Mouse (Mus musculus) liver, postnatal 0 days (tissue): ENCODE data around the gene Ubl7. TPM values are rescaled to one million over a fixed set of nuclear protein-coding genes. Genes with fewer than 3 reads are reported as not detected.
"Not testable (repeated sequence)": the region's sequence is repeated elsewhere in the genome, so short reads cannot be mapped to it uniquely, and the experiment has no call there.

Experiments used
- ATAC-seq: fragments of 200-750 bp; cut with Nextera tagmentation; 2 replicates; pipeline ENCODE4 v1.8.0; 2017; ENCODE audit warnings: mild to moderate bottlenecking, moderate library complexity
- DNase-seq: peaks from one replicate; pipeline ENCODE4 v3.0.0-alpha.2; 2016
- H3K27ac ChIP-seq: fragments of 300-500 bp; sonication (generic); 2 replicates; pipeline ENCODE4 v1.5.1; 2014; ENCODE audit warnings: antibody characterized with exemption, moderate library complexity, mild to moderate bottlenecking, low read depth
- H3K27me3 ChIP-seq: fragments of 300-500 bp; sonication (generic); 2 replicates; pipeline ENCODE4 v1.6.1; 2014; ENCODE audit warnings: low read length, control low read depth, mixed read lengths; ENCODE audit not compliant: insufficient read depth
- H3K36me3 ChIP-seq: fragments of 300-500 bp; sonication (generic); replicated peaks from 2 replicates; pipeline ENCODE4 v1.6.1; 2014; ENCODE audit warnings: mild to moderate bottlenecking, control low read depth, low read length, moderate library complexity, mixed read lengths; ENCODE audit not compliant: insufficient read depth
- H3K4me1 ChIP-seq: fragments of 300-500 bp; sonication (generic); 2 replicates; pipeline ENCODE4 v1.6.1; 2014; ENCODE audit warnings: antibody characterized with exemption, mild to moderate bottlenecking, control low read depth; ENCODE audit not compliant: insufficient read depth
- H3K4me2 ChIP-seq: fragments of 300-500 bp; sonication (generic); 2 replicates; pipeline ENCODE4 v1.6.1; 2014; ENCODE audit warnings: low read depth, mild to moderate bottlenecking, low read length, moderate library complexity, mixed read lengths
- H3K4me3 ChIP-seq: fragments of 300-500 bp; sonication (generic); 2 replicates; pipeline ENCODE4 v1.5.1; 2014; ENCODE audit warnings: low read depth, low read length
- H3K9ac ChIP-seq: fragments of 300-500 bp; sonication (generic); replicated peaks from 2 replicates; pipeline ENCODE4 v1.6.1; 2014; ENCODE audit warnings: mild to moderate bottlenecking, moderate library complexity
- H3K9me3 ChIP-seq: fragments of 300-500 bp; sonication (generic); 2 replicates; pipeline ENCODE4 v1.6.1; 2016; ENCODE audit warnings: mild to moderate bottlenecking, control low read depth, low read length, mixed read lengths
- CTCF ChIP-seq: sonication (generic); IDR thresholded peaks from 2 replicates; pipeline ENCODE4 v1.5.1; 2016; ENCODE audit warnings: antibody characterized with exemption, low read depth
- EP300 ChIP-seq: IDR thresholded peaks from 2 replicates; pipeline ENCODE4 v1.6.1; 2016; ENCODE audit warnings: antibody characterized with exemption, low read depth, mild to moderate bottlenecking
- WGBS: fragments of 180-500 bp; shearing (Covaris S2); extraction: QIAGEN DNeasy Blood & Tissue Kit; methylation state at CpG from one replicate; pipeline ENCODE4 v1.1.7; 2014; ENCODE audit not compliant: insufficient replicate concordance; 5-methylcytosine and 5-hydroxymethylcytosine counted together
- polyA plus RNA-seq: library from polyadenylated mRNA; unstranded; fragments of >200 nt; fragmentation: Nextera tagmentation; extraction: Ambion mirVana; gene quantifications from 2 replicates; pipeline ENCODE4 v1.2.1, GENCODE M21; 2015

Gene Ubl7
- polyA plus RNA-seq, 1 experiment from 2014 or later = 51.2 TPM

- H3K4me3 ChIP-seq = no peak overlapping the region
- ATAC-seq (no peak), DNase-seq (no peak)
- no peak overlapping the region for H3K9ac ChIP-seq
- no peaks in the 10 kb centered on the region for H3K27me3 ChIP-seq
- no peak overlapping the region for H3K4me2 ChIP-seq
- no peaks in the 10 kb centered on the region for H3K9me3 ChIP-seq
- 69% methylated on average over 6 of the region's 6 CpGs for WGBS
- no peak for TF ChIP-seq EP300
- no peak for TF ChIP-seq CTCF
- no peaks in the 10 kb centered on the region for H3K36me3 ChIP-seq
- H3K27ac ChIP-seq = no peak overlapping the region
- no peaks in the 10 kb centered on the region; the same call in 1 of the 2 replicates for H3K4me1 ChIP-seq
These were observed 42.0 kb upstream of the Ubl7 start for GRCm38 (mm10) chr9:57868767-57869166.

GRCm38 (mm10) chr9:57870273-57870816, 40.4 kb upstream of the Ubl7 start:
- no peak for TF ChIP-seq CTCF
- no peak for TF ChIP-seq EP300
- no peaks in the 10 kb centered on the region for H3K9me3 ChIP-seq
- H3K9ac ChIP-seq = no peak overlapping the region
- DNase-seq (no peak), ATAC-seq (peak; percentile 72; the same call in 1 of the 2 replicates)
- no peaks in the 10 kb centered on the region; the same call in 1 of the 2 replicates for H3K4me1 ChIP-seq
- H3K4me3 ChIP-seq = no peak overlapping the region
- H3K27ac ChIP-seq = no peak overlapping the region
- H3K36me3 ChIP-seq = no peaks in the 10 kb centered on the region
- H3K27me3 ChIP-seq = no peaks in the 10 kb centered on the region
- WGBS = 44% methylated on average over 2 of the region's 2 CpGs
- no peak overlapping the region for H3K4me2 ChIP-seq

GRCm38 (mm10) chr9:57874134-57874533, 36.6 kb upstream of the Ubl7 start:
- ATAC-seq = no peak
- WGBS = 50% methylated on average over 5 of the region's 5 CpGs

GRCm38 (mm10) chr9:57874994-57875393, 35.8 kb upstream of the Ubl7 start:
- 45% methylated on average over 3 of the region's 3 CpGs for WGBS
- no peak overlapping the region for H3K9ac ChIP-seq

More at GRCm38 (mm10) chr9:57874134-57874533, 36.6 kb upstream of the Ubl7 start:
- TF ChIP-seq CTCF = no peak
- no peak for TF ChIP-seq EP300
- Histone ChIP-seq H3K27me3 (no peaks in the 10 kb centered on the region), H3K9me3 (no peaks in the 10 kb centered on the region), H3K4me1 (no peaks in the 10 kb centered on the region; the same call in 1 of the 2 replicates), H3K27ac (no peak overlapping the region), H3K9ac (no peak overlapping the region), H3K4me2 (no peak overlapping the region), H3K4me3 (no peak overlapping the region), H3K36me3 (no peaks in the 10 kb centered on the region)
- DNase-seq = peak; percentile 33

GRCm38 (mm10) chr9:57879213-57879612, 31.6 kb upstream of the Ubl7 start:
- Histone ChIP-seq H3K36me3 (no peaks in the 10 kb centered on the region), H3K4me1 (no peaks in the 10 kb centered on the region), H3K27me3 (no peaks in the 10 kb centered on the region), H3K9ac (no peak overlapping the region), H3K27ac (no peak overlapping the region), H3K4me2 (no peak overlapping the region), H3K4me3 (no peak overlapping the region), H3K9me3 (no peaks in the 10 kb centered on the region)
- DNase-seq (no peak), ATAC-seq (no peak)
- no peak for TF ChIP-seq EP300
- TF ChIP-seq CTCF = no peak
- 36% methylated on average over 3 of the region's 3 CpGs for WGBS

More at GRCm38 (mm10) chr9:57874994-57875393, 35.8 kb upstream of the Ubl7 start:
- H3K9me3 ChIP-seq = no peaks in the 10 kb centered on the region
- DNase-seq (no peak), ATAC-seq (no peak)
- no peaks in the 10 kb centered on the region for H3K27me3 ChIP-seq
- no peaks in the 10 kb centered on the region for H3K36me3 ChIP-seq
- H3K4me1 ChIP-seq = no peaks in the 10 kb centered on the region; the same call in 1 of the 2 replicates
- no peak overlapping the region for H3K4me3 ChIP-seq
- H3K4me2 ChIP-seq = no peak overlapping the region
- no peak overlapping the region for H3K27ac ChIP-seq
- TF ChIP-seq EP300 = no peak

GRCm38 (mm10) chr9:57880278-57880677, 30.5 kb upstream of the Ubl7 start:
- Histone ChIP-seq H3K9me3 (no peaks in the 10 kb centered on the region), H3K9ac (no peak overlapping the region), H3K27ac (no peak overlapping the region), H3K36me3 (no peaks in the 10 kb centered on the region), H3K4me3 (no peak overlapping the region), H3K27me3 (no peaks in the 10 kb centered on the region), H3K4me1 (no peaks in the 10 kb centered on the region), H3K4me2 (no peak overlapping the region)
- DNase-seq (no peak), ATAC-seq (no peak)
- 40% methylated on average over 4 of the region's 4 CpGs for WGBS
- no peak for TF ChIP-seq CTCF
- TF ChIP-seq EP300 = no peak

- not testable (repeated sequence) for H3K36me3 ChIP-seq, H3K4me3 ChIP-seq, H3K4me2 ChIP-seq, H3K9ac ChIP-seq, DNase-seq, ATAC-seq, H3K27me3 ChIP-seq, H3K27ac ChIP-seq, H3K9me3 ChIP-seq, H3K4me1 ChIP-seq
- 73% methylated on average over 2 of the region's 2 CpGs for WGBS
These were observed 29.0 kb upstream of the Ubl7 start for GRCm38 (mm10) chr9:57881781-57882180.
